Mouse (Mus musculus) heart, adult 2 months (tissue): ENCODE results near the gene Col5a3.

Experiments used
- CTCF ChIP-seq: fragments of 200-600 bp; IDR thresholded peaks from 2 replicates; pipeline ENCODE4 v1.8.1; 2022; ENCODE audit warnings: antibody characterized with exemption, mild to moderate bottlenecking, moderate library complexity
- EP300 ChIP-seq: fragments of 200-500 bp; IDR thresholded peaks from 2 replicates; pipeline ENCODE4 v1.6.1; 2011; ENCODE audit warnings: low read depth, low read length, control low read depth; ENCODE audit not compliant: insufficient read depth
- POLR2A ChIP-seq: fragments of 200-500 bp; IDR thresholded peaks from 2 replicates; pipeline ENCODE4 v1.6.1; 2011; ENCODE audit warnings: mild to moderate bottlenecking, low read depth, low read length, control low read depth; ENCODE audit not compliant: insufficient read depth

- TF ChIP-seq CTCF (no peak), POLR2A (no peak), EP300 (no peak)
Observed at GRCm38 (mm10) chr9:20763099-20763498, 51.8 kb downstream of the Col5a3 start.
